Mouse (Mus musculus): ENCODE measurements around the gene Dchs2.

Dchs2 gene

GRCm38 (mm10) chr3:83128449-83128922 is 738 bp downstream of the Dchs2 start:
- H3K27me3 ChIP-seq (ENCODE audit: control insufficient read depth, insufficient read depth, low read length, poor library complexity, severe bottlenecking), result 0 out of 2 replicates have a peak, but pooled peaks cover 2% of the 10 kb centered on the region
- no peak for DNase-seq (ENCODE audit: low read depth, low spot score)
- no peaks in the 10 kb centered on the region for H3K36me3 ChIP-seq (ENCODE audit: control insufficient read depth, insufficient read depth, low read length, poor library complexity, severe bottlenecking)

- Histone ChIP-seq H3K36me3 (ENCODE audit: control insufficient read depth, insufficient read depth, low read length, poor library complexity, severe bottlenecking) (no peaks in the 10 kb centered on the region), H3K27me3 (ENCODE audit: control insufficient read depth, insufficient read depth, low read length, poor library complexity, severe bottlenecking) (0 out of 2 replicates have a peak, but pooled peaks cover 2% of the 10 kb centered on the region)
- no peak for DNase-seq (ENCODE audit: low read depth, low spot score)
These were observed 1.4 kb downstream of the Dchs2 start for GRCm38 (mm10) chr3:83129151-83129550.

- DNase-seq (ENCODE audit: low read depth, low spot score), result no peak
- no peaks in the 10 kb centered on the region for H3K36me3 ChIP-seq (ENCODE audit: control insufficient read depth, insufficient read depth, low read length, poor library complexity, severe bottlenecking)
These were observed 8.7 kb downstream of the Dchs2 start for GRCm38 (mm10) chr3:83136413-83136812.

GRCm38 (mm10) chr3:83138820-83139219 is 11.1 kb downstream of the Dchs2 start:
- no peak for DNase-seq (ENCODE audit: low read depth, low spot score)

More at GRCm38 (mm10) chr3:83136413-83136812, 8.7 kb downstream of the Dchs2 start:
- no peaks in the 10 kb centered on the region for H3K27me3 ChIP-seq (ENCODE audit: control insufficient read depth, insufficient read depth, low read length, poor library complexity, severe bottlenecking)

GRCm38 (mm10) chr3:83145610-83146009 is 17.9 kb downstream of the Dchs2 start:
- no peaks in the 10 kb centered on the region for H3K36me3 ChIP-seq (ENCODE audit: control insufficient read depth, insufficient read depth, low read length, poor library complexity, severe bottlenecking)
- H3K27me3 ChIP-seq (ENCODE audit: control insufficient read depth, insufficient read depth, low read length, poor library complexity, severe bottlenecking), result no peaks in the 10 kb centered on the region
- no peak for DNase-seq (ENCODE audit: low read depth, low spot score)

More at GRCm38 (mm10) chr3:83138820-83139219, 11.1 kb downstream of the Dchs2 start:
- no peaks in the 10 kb centered on the region for H3K27me3 ChIP-seq (ENCODE audit: control insufficient read depth, insufficient read depth, low read length, poor library complexity, severe bottlenecking)
- H3K36me3 ChIP-seq (ENCODE audit: control insufficient read depth, insufficient read depth, low read length, poor library complexity, severe bottlenecking), result no peaks in the 10 kb centered on the region

GRCm38 (mm10) chr3:83147273-83148054 is 19.7 kb downstream of the Dchs2 start:
- DNase-seq (ENCODE audit: low read depth, low spot score), result no peak
- no peaks in the 10 kb centered on the region for H3K36me3 ChIP-seq (ENCODE audit: control insufficient read depth, insufficient read depth, low read length, poor library complexity, severe bottlenecking)
- H3K27me3 ChIP-seq (ENCODE audit: control insufficient read depth, insufficient read depth, low read length, poor library complexity, severe bottlenecking), result no peaks in the 10 kb centered on the region

- H3K36me3 ChIP-seq (ENCODE audit: control insufficient read depth, insufficient read depth, low read length, poor library complexity, severe bottlenecking), result no peaks in the 10 kb centered on the region
- no peaks in the 10 kb centered on the region for H3K27me3 ChIP-seq (ENCODE audit: control insufficient read depth, insufficient read depth, low read length, poor library complexity, severe bottlenecking)
- DNase-seq (ENCODE audit: low read depth, low spot score), result no peak
These were observed 20.3 kb downstream of the Dchs2 start for GRCm38 (mm10) chr3:83148055-83148447.

GRCm38 (mm10) chr3:83148508-83148907 is 20.8 kb downstream of the Dchs2 start:
- Histone ChIP-seq H3K27me3 (ENCODE audit: control insufficient read depth, insufficient read depth, low read length, poor library complexity, severe bottlenecking) (no peaks in the 10 kb centered on the region), H3K36me3 (ENCODE audit: control insufficient read depth, insufficient read depth, low read length, poor library complexity, severe bottlenecking) (no peaks in the 10 kb centered on the region)
- no peak for DNase-seq (ENCODE audit: low read depth, low spot score)

- H3K36me3 ChIP-seq (ENCODE audit: control insufficient read depth, insufficient read depth, low read length, poor library complexity, severe bottlenecking), result no peaks in the 10 kb centered on the region
- H3K27me3 ChIP-seq (ENCODE audit: control insufficient read depth, insufficient read depth, low read length, poor library complexity, severe bottlenecking), result no peaks in the 10 kb centered on the region
- no peak for DNase-seq (ENCODE audit: low read depth, low spot score)
These were observed 27.9 kb downstream of the Dchs2 start for GRCm38 (mm10) chr3:83155600-83155999.

- Histone ChIP-seq H3K36me3 (ENCODE audit: control insufficient read depth, insufficient read depth, low read length, poor library complexity, severe bottlenecking) (no peaks in the 10 kb centered on the region), H3K27me3 (ENCODE audit: control insufficient read depth, insufficient read depth, low read length, poor library complexity, severe bottlenecking) (no peaks in the 10 kb centered on the region)
- DNase-seq (ENCODE audit: low read depth, low spot score), result no peak
These were observed 28.4 kb downstream of the Dchs2 start for GRCm38 (mm10) chr3:83156165-83156564.

- no peak for DNase-seq (ENCODE audit: low read depth, low spot score)
- H3K27me3 ChIP-seq (ENCODE audit: control insufficient read depth, insufficient read depth, low read length, poor library complexity, severe bottlenecking), result no peaks in the 10 kb centered on the region
- no peaks in the 10 kb centered on the region for H3K36me3 ChIP-seq (ENCODE audit: control insufficient read depth, insufficient read depth, low read length, poor library complexity, severe bottlenecking)
These were observed 33.9 kb downstream of the Dchs2 start for GRCm38 (mm10) chr3:83161542-83162231.

- Histone ChIP-seq H3K27me3 (ENCODE audit: control insufficient read depth, insufficient read depth, low read length, poor library complexity, severe bottlenecking) (no peaks in the 10 kb centered on the region), H3K36me3 (ENCODE audit: control insufficient read depth, insufficient read depth, low read length, poor library complexity, severe bottlenecking) (no peaks in the 10 kb centered on the region)
- DNase-seq (ENCODE audit: low read depth, low spot score), result no peak
These were observed 35.9 kb downstream of the Dchs2 start for GRCm38 (mm10) chr3:83163676-83164075.

- H3K27me3 ChIP-seq (ENCODE audit: control insufficient read depth, insufficient read depth, low read length, poor library complexity, severe bottlenecking), result no peaks in the 10 kb centered on the region
- no peak for DNase-seq (ENCODE audit: low read depth, low spot score)
- no peaks in the 10 kb centered on the region for H3K36me3 ChIP-seq (ENCODE audit: control insufficient read depth, insufficient read depth, low read length, poor library complexity, severe bottlenecking)
These were observed 57.8 kb downstream of the Dchs2 start for GRCm38 (mm10) chr3:83185527-83185926.

GRCm38 (mm10) chr3:83191271-83191670 is 63.5 kb downstream of the Dchs2 start:
- Histone ChIP-seq H3K36me3 (ENCODE audit: control insufficient read depth, insufficient read depth, low read length, poor library complexity, severe bottlenecking) (no peaks in the 10 kb centered on the region), H3K27me3 (ENCODE audit: control insufficient read depth, insufficient read depth, low read length, poor library complexity, severe bottlenecking) (no peaks in the 10 kb centered on the region)

GRCm38 (mm10) chr3:83192401-83192800 is 64.7 kb downstream of the Dchs2 start:
- DNase-seq (ENCODE audit: low read depth, low spot score), result no peak
- H3K27me3 ChIP-seq (ENCODE audit: control insufficient read depth, insufficient read depth, low read length, poor library complexity, severe bottlenecking), result no peaks in the 10 kb centered on the region

More at GRCm38 (mm10) chr3:83191271-83191670, 63.5 kb downstream of the Dchs2 start:
- DNase-seq (ENCODE audit: low read depth, low spot score), result no peak

More at GRCm38 (mm10) chr3:83192401-83192800, 64.7 kb downstream of the Dchs2 start:
- H3K36me3 ChIP-seq (ENCODE audit: control insufficient read depth, insufficient read depth, low read length, poor library complexity, severe bottlenecking), result no peaks in the 10 kb centered on the region

Data from splenic B cell, adult 2 months (primary cell).